8 mouse cellular contexts compared by ENCODE assay signal in the genomic region with DNA sequence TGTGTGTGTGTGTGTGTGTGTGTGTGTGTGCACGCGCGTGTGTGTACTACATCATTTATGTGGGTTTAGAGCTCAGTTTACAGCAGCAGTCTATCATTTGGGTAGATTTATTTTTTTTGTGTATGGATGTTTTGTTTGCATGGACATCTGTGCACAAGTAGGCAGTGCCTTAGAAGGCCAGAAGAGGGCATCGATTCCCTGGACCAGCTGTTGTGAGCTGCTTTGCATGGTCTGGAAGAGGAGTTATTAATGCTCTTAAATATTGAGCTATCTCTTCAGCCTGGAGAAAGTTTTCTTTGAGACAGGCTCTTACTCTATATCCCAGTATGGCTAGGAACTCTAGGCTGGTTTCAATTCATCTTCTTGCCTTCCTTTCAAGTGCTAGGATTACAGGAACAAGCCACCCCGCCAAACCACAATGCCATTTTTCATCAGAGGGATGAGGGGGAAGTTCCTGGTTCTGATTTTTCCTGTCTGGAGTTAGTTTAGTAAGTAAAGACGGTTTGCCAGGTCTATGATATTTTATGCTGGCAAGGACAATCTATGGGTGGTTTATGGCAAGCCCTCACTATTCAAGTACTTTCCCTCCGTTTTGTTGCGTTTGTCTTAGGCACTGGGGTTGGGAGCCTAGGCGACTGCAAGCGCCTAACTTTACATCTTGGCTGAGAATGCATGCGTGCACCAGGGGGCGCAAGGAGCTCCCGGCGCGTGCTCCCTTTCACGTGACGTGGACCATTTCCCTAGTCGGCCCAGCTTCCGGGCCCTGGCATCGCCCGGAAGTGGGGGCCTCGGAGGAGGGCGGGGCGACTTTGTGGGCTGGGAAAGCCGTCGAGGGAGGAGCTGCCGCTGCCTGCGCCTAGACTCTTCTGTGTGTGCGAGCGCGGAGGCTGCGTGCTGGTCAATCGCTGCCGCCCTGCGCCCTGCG. TPM values are rescaled to one million over a fixed set of nuclear protein-coding genes. Genes with fewer than 3 reads are reported as not detected.
A peak's percentile ranks its signal among the peaks of the same experiment; 100 is the strongest.
DNase-seq lines count a peak whose midpoint lies in the region; ATAC-seq lines count a peak whose summit lies in the region.

A gene (plus strand): TSS at position 859 of the 925 bp plus-strand sequence.

- peak within 1 kb of the TSS; percentile 62 for H3K9ac ChIP-seq in hindbrain, embryonic 14.5 days

- peak within 1 kb of the TSS; percentile 64 for H3K4me2 ChIP-seq in hindbrain, embryonic 14.5 days (replicated peaks)

- DNase-seq in R1 (ENCODE audit: low read depth, low spot score), result peak; percentile 93
- peak; percentile 77 to 91 for DNase-seq in cerebellum, postnatal 25 days
- DNase-seq in frontal cortex, postnatal 25 days (ENCODE audit: low spot score in 2 of 2), result peak; percentile 76 to 79
- DNase-seq in hindbrain, embryonic 14.5 days (ENCODE audit: low spot score), result peak; percentile 87
- DNase-seq in left cerebral cortex, adult 11 months (ENCODE audit: low spot score), result peak; percentile 84
- peak; percentile 92 to 96 for DNase-seq in lung, postnatal 4 days
- peak; percentile 80 for DNase-seq in retina, postnatal 7 days (ENCODE audit: low read depth, low spot score)
- DNase-seq in urinary bladder, adult 2 months (ENCODE audit: low spot score), result peak; percentile 65

- peak; percentile 97 for ATAC-seq in hindbrain, embryonic 14.5 days (ENCODE audit: low FRiP score)

- 12% methylated on average over 36 of the region's 36 CpGs for WGBS in hindbrain, embryonic 14.5 days

- peaks cover 5% of the 10 kb centered on the region; the same call in 1 of the 2 replicates for H3K36me3 ChIP-seq in hindbrain, embryonic 14.5 days (replicated peaks; ENCODE audit: control insufficient read depth, insufficient read depth)

- H3K4me3 ChIP-seq in hindbrain, embryonic 14.5 days (replicated peaks; ENCODE audit: low read length), result peak within 1 kb of the TSS; percentile 54

- H3K4me1 ChIP-seq in hindbrain, embryonic 14.5 days (replicated peaks; ENCODE audit: control insufficient read depth, insufficient read depth, low read length), result 0 out of 2 replicates have a peak, but pooled peaks cover 13% of the 10 kb centered on the region

- no peaks in the 10 kb centered on the region for H3K27me3 ChIP-seq in hindbrain, embryonic 14.5 days (ENCODE audit: control insufficient read depth, insufficient read depth, low read length)

- no peaks in the 10 kb centered on the region for H3K9me3 ChIP-seq in hindbrain, embryonic 14.5 days (ENCODE audit: control insufficient read depth, low read length)

- H3K27ac ChIP-seq in hindbrain, embryonic 14.5 days, result peak within 1 kb of the TSS; percentile 62; the same call in 1 of the 2 replicates

RNA-seq across cellular contexts. Expression of the gene that starts here (rescaled TPM):
- 16.7 and 17.4 TPM in 2 replicates for polyA plus RNA-seq in hindbrain, embryonic 14.5 days (2014; fragmentation: Nextera tagmentation; extraction: Ambion mirVana)
- 4.6 and 5.7 TPM in 2 replicates for polyA plus RNA-seq in urinary bladder, adult 2 months (2012; rRNA removed)

Comparison
In these comparisons a context has a peak if more than half of its experiments do, and no peak if none do; other contexts are left out.
1. Peak in every context shown above with its lines: DNase-seq, ATAC-seq, H3K4me3 ChIP-seq and H3K27ac ChIP-seq.